Mouse (Mus musculus) midbrain, embryonic 15.5 days (tissue): Measurements from ENCODE around the gene Brd4. TPM values are rescaled to one million over a fixed set of nuclear protein-coding genes. Genes with fewer than 3 reads are reported as not detected.
A peak's percentile ranks its signal among the peaks of the same experiment; 100 is the strongest.

Experiments
- ATAC-seq: fragments of 200-750 bp; cut with Nextera tagmentation; replicated peaks from 2 replicates; pipeline ENCODE4 v1.8.0; 2017; ENCODE audit warnings: moderate TSS enrichment
- H3K27ac ChIP-seq: fragments of 300-500 bp; sonication (generic); 2 replicates; pipeline ENCODE4 v1.5.1; 2015; ENCODE audit warnings: mild to moderate bottlenecking, inconsistent platforms
- H3K27me3 ChIP-seq: fragments of 300-500 bp; sonication (generic); replicated peaks from 2 replicates; pipeline ENCODE4 v1.6.1; 2015; ENCODE audit warnings: inconsistent platforms
- H3K36me3 ChIP-seq: fragments of 300-500 bp; sonication (generic); replicated peaks from 2 replicates; pipeline ENCODE4 v1.6.1; 2015; ENCODE audit warnings: inconsistent platforms
- H3K4me1 ChIP-seq: fragments of 300-500 bp; sonication (generic); 2 replicates; pipeline ENCODE4 v1.6.1; 2015; ENCODE audit warnings: inconsistent platforms
- H3K4me2 ChIP-seq: fragments of 300-500 bp; sonication (generic); 2 replicates; pipeline ENCODE4 v1.6.1; 2015; ENCODE audit warnings: inconsistent platforms, mild to moderate bottlenecking, moderate library complexity
- H3K4me3 ChIP-seq: fragments of 300-500 bp; sonication (generic); 2 replicates; pipeline ENCODE4 v1.5.1; 2015; ENCODE audit warnings: mild to moderate bottlenecking, inconsistent platforms
- H3K9ac ChIP-seq: fragments of 300-500 bp; sonication (generic); 2 replicates; pipeline ENCODE4 v1.6.1; 2015; ENCODE audit warnings: mild to moderate bottlenecking, inconsistent platforms
- H3K9me3 ChIP-seq: fragments of 300-500 bp; sonication (generic); 2 replicates; pipeline ENCODE4 v1.6.1; 2016; ENCODE audit warnings: inconsistent platforms
- WGBS: fragments of 180-500 bp; shearing (Covaris S2); methylation state at CpG from one replicate; pipeline ENCODE4 v1.1.7; 2015; ENCODE audit warnings: mixed read lengths; 5-methylcytosine and 5-hydroxymethylcytosine counted together
- polyA plus RNA-seq: library from polyadenylated mRNA; unstranded; fragments of >200 nt; fragmentation: Nextera tagmentation; extraction: Ambion mirVana; gene quantifications from 2 replicates; pipeline ENCODE4 v1.2.1, GENCODE M21; 2015

Gene Brd4
- polyA plus RNA-seq, 1 experiment from 2014 or later: 95.5 TPM

DNA sequence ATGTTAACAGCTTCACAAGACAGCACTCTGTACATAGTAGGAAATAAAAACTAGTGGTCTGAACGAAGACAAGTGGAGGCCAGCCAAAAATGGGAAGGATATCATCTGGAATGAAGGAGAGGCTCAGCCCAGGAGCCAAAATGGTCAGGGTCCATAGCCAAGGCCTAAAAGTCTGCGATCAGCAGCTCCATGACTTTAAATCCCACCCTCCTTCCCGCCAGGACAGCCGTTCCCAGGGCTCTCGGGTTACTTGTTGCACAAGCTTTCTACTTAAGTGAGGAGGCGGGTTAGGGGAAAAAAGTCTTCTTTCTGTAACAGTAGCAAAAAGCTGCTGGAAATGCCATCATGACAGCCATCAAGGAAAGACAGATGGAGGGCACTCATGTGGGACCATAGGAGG lies 75.4 kb downstream of the Brd4 start:
- Histone ChIP-seq H3K27ac (no peak overlapping the region), H3K9ac (no peak overlapping the region), H3K4me1 (no peaks in the 10 kb centered on the region), H3K4me2 (no peak overlapping the region), H3K36me3 (peaks cover 61% of the 10 kb centered on the region), H3K4me3 (no peak overlapping the region), H3K27me3 (no peaks in the 10 kb centered on the region), H3K9me3 (no peaks in the 10 kb centered on the region)
- ATAC-seq: no peak
- 77% methylated on average over 6 of the region's 6 CpGs for WGBS

DNA sequence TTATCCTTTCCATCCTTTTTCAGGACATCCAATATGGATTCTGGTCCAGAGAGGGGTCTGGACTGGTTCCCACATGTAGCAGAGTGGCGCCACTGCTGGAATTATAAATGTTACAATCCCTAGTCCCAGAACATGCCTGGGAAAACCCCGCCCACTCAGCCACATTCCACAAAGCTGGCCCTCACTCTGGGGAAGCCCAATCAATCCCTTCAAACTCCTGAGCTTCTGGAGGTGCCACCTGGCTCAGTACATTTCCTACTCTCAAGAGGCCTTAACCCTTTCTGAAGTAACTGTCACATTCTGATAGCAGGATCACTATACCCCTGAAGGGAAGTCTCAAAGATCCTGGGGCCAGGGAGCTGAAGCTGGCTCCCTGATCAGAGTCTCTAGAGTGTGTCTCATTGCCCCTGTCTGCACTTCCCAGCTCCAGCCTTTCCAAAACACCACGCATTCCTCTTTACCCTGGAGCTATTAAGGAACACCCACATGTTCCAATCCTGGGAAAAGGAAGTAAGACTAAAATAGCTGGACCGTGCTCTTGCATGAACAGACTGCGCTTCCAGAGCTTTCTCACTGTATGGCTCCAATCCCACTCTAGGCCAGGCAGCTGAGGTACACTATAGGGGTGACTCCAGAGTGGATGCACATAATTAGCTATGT lies 76.8 kb downstream of the Brd4 start:
- ATAC-seq: no peak
- peaks cover 53% of the 10 kb centered on the region for H3K36me3 ChIP-seq
- H3K27me3 ChIP-seq: no peaks in the 10 kb centered on the region
- H3K9ac ChIP-seq: no peak overlapping the region
- H3K4me2 ChIP-seq: no peak overlapping the region
- H3K4me1 ChIP-seq: no peaks in the 10 kb centered on the region
- no peak overlapping the region for H3K27ac ChIP-seq
- no peak overlapping the region for H3K4me3 ChIP-seq
- 80% methylated on average over 5 of the region's 5 CpGs for WGBS
- no peaks in the 10 kb centered on the region for H3K9me3 ChIP-seq

DNA sequence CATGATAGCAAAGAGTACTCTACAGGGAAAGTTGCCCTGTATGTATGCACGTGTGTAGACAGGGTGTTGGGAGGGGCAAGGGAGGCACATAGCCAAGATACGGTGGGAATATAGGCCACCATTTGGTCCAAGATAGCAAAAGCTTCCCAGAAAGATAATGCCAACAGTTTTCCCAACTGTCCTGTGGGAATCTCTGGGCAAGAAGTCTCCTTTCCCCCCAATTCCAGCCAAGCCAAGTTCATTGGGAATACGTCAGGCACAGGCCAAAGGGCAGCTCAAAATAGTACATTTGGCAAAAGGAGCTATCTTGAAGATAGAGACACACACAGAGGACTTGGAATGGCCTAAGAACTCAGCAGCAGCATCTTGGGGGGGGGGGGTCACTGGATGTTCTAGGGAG lies 79.2 kb downstream of the Brd4 start:
- Histone ChIP-seq H3K9me3 (no peaks in the 10 kb centered on the region), H3K4me3 (no peak overlapping the region), H3K27me3 (no peaks in the 10 kb centered on the region), H3K27ac (no peak overlapping the region), H3K4me2 (no peak overlapping the region), H3K4me1 (no peaks in the 10 kb centered on the region), H3K36me3 (peaks cover 51% of the 10 kb centered on the region), H3K9ac (no peak overlapping the region)
- WGBS: 92% methylated on average over 3 of the region's 3 CpGs
- ATAC-seq: no peak

DNA sequence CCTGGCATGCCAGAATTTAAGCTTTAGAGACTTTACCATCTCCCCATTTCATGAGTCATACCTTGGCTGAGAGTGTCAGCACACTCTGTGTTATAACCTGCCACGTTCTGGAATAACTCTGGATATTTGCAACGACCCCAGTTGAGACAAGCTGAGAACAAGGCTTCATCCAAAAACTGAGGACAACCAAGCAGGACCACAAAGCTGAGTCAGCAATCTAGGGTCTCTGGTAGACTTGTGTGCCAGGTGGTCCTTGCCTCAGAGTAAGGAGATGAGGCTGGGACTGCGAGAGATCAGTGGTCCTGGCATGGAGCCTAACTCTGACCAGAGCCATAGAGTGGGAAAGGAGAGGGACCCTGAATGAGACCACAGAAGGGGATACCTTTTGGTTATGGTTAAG lies 81.5 kb downstream of the Brd4 start:
- Histone ChIP-seq H3K9ac (no peak overlapping the region), H3K27me3 (no peaks in the 10 kb centered on the region), H3K36me3 (peaks cover 63% of the 10 kb centered on the region), H3K4me3 (no peak overlapping the region), H3K27ac (no peak overlapping the region), H3K4me2 (no peak overlapping the region), H3K4me1 (no peaks in the 10 kb centered on the region), H3K9me3 (no peaks in the 10 kb centered on the region)
- WGBS: 86% methylated on average over 3 of the region's 3 CpGs
- ATAC-seq: no peak

DNA sequence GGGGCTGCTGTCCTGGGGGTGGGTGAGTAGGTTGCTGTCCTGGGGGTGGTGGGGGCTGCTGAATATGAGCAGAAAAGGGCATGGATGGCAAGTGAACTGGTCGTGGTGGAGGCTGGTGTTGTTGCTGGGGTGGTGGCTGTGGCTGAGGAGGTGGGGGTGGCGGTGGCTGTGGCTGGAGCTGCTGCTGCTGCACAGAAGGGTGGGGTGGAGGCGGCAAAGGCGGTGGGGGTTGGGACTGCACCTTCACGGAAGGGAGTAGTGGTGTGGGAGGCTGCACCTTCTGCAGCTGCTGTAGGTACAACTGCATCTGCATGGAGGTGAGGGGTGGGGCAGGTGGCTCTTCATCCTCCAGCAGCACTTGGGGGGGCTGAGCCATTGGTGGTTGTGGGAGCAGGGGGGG lies 83.4 kb downstream of the Brd4 start:
- 90% methylated on average over 5 of the region's 5 CpGs for WGBS
- no peak for ATAC-seq
- H3K9ac ChIP-seq: no peak overlapping the region
- H3K36me3 ChIP-seq: peaks cover 68% of the 10 kb centered on the region
- H3K4me2 ChIP-seq: no peak overlapping the region
- H3K4me1 ChIP-seq: no peaks in the 10 kb centered on the region
- H3K9me3 ChIP-seq: no peaks in the 10 kb centered on the region
- H3K4me3 ChIP-seq: no peak overlapping the region
- no peaks in the 10 kb centered on the region for H3K27me3 ChIP-seq
- no peak overlapping the region for H3K27ac ChIP-seq

DNA sequence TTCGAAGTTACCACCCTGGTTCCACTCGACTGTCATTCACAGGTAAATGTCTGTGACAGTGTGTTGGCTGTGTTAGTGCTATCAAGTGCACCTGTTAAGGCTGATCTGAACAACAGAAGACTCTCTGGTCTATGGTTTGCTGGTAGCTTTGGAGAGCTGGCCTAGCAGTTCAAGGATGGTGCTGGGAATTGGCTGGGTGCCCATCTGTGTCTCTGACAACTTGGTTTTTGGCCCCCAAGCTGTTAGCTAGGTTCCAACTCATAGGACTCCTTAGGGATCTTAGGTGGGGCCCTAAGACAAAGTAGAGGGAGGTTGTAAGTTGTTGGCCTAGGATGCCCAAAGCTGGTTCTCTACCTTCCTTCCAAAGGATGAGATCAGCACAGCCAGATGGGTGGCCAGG lies 84.7 kb downstream of the Brd4 start:
- Histone ChIP-seq H3K4me2 (no peak overlapping the region), H3K9ac (no peak overlapping the region), H3K36me3 (peaks cover 67% of the 10 kb centered on the region), H3K4me1 (no peaks in the 10 kb centered on the region), H3K27ac (no peak overlapping the region), H3K9me3 (no peaks in the 10 kb centered on the region), H3K4me3 (no peak overlapping the region), H3K27me3 (no peaks in the 10 kb centered on the region)
- ATAC-seq: no peak
- WGBS: 96% methylated on average over 2 of the region's 2 CpGs

DNA sequence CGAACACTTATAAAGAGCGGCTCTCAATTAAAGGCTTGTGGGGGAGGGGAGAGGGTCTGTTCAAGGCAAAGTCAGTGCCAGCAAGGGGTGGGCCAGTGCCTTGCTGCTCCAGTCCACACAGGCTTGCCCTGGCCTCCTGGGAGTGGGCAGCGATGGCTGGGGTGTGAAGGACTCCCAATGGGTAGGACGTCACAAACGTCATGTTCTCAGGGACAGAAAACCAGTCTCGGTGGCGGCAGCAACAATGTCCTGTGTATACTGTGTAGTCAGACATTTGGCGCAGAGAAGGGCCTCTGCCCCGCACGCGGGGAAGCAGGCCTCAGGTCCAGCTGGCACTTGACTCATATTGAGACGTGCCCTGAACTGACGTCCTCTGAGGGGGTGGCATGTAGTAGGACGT lies 87.4 kb downstream of the Brd4 start:
- 81% methylated on average over 14 of the region's 14 CpGs for WGBS
- ATAC-seq: 0 out of 2 replicates have a peak, but pooled peaks have one; percentile 23
- Histone ChIP-seq H3K4me3 (no peak overlapping the region), H3K36me3 (peaks cover 59% of the 10 kb centered on the region), H3K9ac (no peak overlapping the region), H3K9me3 (no peaks in the 10 kb centered on the region), H3K4me2 (no peak overlapping the region), H3K27me3 (no peaks in the 10 kb centered on the region), H3K4me1 (no peaks in the 10 kb centered on the region), H3K27ac (no peak overlapping the region)

DNA sequence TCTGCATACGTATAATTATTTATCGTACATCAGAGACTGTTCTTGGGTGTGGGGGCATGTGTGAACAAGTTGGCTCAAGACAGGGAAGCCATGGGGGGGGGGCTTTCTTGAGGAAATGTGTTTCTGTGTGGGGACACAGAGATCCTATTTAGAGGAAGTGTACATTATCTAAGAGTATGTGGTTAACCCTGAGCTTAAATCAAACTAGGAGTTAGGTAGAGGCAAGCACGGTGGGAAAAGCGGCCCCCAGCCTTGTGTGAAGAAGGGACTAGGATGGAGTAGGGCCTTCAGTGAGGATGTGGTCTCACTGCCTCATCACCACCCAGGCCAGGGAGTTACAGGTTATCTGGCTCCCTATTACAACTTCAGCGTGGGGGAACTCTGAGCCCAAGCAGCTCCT lies 88.8 kb downstream of the Brd4 start:
- Histone ChIP-seq H3K4me3 (no peak overlapping the region), H3K4me2 (no peak overlapping the region), H3K27me3 (no peaks in the 10 kb centered on the region), H3K27ac (no peak overlapping the region), H3K9ac (no peak overlapping the region), H3K9me3 (no peaks in the 10 kb centered on the region), H3K4me1 (no peaks in the 10 kb centered on the region), H3K36me3 (peaks cover 48% of the 10 kb centered on the region)
- 89% methylated on average over 5 of the region's 5 CpGs for WGBS
- ATAC-seq: no peak

DNA sequence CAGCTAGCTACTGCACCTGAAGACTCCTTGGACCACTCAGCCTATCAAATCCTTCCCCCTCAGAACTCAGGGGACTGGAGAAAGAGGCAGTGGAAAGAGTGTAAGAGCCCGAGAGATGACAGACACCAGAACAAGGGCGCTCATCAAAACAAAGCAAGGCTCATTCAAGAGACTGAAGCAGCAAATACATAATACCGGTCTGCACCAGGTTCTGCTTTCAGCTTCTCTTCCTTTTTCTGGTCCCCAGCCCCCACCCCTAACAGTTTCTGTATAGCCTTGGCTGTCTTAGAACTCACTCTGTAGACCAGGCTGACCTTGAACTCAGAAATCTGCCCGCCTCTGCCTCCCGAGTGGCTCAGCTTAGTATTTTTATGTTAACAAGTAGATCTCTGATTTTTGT lies 91.5 kb downstream of the Brd4 start:
- Histone ChIP-seq H3K36me3 (peaks cover 23% of the 10 kb centered on the region), H3K9ac (no peak overlapping the region), H3K27ac (no peak overlapping the region), H3K9me3 (no peaks in the 10 kb centered on the region), H3K4me1 (peaks cover 15% of the 10 kb centered on the region), H3K4me2 (no peak overlapping the region), H3K27me3 (peaks cover 15% of the 10 kb centered on the region), H3K4me3 (no peak overlapping the region)
- 84% methylated on average over 5 of the region's 5 CpGs for WGBS
- no peak for ATAC-seq

DNA sequence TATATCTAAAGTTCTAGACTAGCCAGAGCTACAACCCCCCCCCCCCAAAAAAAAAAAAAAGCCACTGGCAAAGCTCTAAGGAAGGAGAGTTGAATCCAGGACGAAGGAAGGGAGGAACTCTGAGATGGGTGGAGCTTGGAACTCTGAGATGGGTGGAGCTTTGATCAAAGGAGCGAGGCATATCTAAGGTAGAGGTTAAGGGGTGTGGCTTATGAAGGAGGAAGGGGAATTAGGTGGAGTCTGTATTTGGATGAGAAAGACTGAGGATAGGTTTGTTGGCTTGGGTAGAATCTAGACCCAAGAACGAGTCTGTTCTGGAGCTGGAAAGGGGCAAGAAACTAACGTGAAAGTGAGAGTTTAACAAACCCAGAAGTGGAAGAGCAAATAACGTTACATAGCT lies 94.7 kb downstream of the Brd4 start:
- 21% methylated on average over 5 of the region's 5 CpGs for WGBS
- H3K27me3 ChIP-seq: peaks cover 16% of the 10 kb centered on the region
- no peak overlapping the region for H3K27ac ChIP-seq
- peak overlapping the region; percentile 81 for H3K4me2 ChIP-seq
- ATAC-seq: no peak
- no peak overlapping the region for H3K9ac ChIP-seq
- H3K4me1 ChIP-seq: peaks cover 15% of the 10 kb centered on the region
- H3K4me3 ChIP-seq: peak overlapping the region; percentile 38; the same call in 1 of the 2 replicates
- no peaks in the 10 kb centered on the region for H3K9me3 ChIP-seq
- H3K36me3 ChIP-seq: no peaks in the 10 kb centered on the region

DNA sequence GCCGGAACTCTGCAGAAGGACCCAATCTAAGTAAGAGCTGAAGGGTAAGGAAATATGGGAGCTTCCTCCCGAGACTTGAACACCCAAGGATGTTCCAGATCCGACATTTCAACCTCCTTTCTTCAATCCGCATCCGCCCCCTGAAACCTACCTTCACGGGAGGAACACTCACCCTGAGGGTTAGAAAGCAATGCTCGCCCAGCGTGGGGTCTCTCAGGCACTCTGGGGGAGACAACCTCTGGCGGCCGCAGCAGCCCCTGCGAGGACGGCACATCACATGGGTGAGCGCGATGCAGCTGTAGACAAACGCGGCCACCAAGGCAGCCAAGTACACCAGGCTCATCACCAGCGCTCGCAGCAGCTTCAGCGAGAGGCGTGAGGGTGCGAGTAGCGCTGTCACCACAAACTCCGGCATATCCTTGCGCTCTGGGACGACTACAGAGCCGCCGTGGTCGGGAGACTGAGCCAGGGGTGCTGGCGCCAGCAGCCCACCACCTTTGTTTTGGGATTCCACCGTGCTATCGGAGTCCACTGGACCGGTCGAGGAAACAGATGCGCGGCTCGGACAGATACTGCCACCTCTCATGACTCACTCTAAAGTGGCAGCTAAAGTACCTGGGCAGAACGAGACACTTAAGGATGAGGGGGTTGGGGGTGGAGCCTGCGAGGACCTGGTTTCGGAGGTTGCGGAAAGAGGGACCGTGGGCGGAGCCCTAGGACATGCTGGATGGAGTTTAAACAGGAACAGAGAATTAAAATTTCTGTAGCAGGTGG lies 95.5 kb downstream of the Brd4 start, which contains the start of gene Ephx3:
TSS of gene Ephx3 (minus strand) at position 687 of the 774 bp plus-strand sequence.
- H3K4me3 ChIP-seq: peak within 1 kb of the TSS; percentile 38
- H3K9ac ChIP-seq: peak within 1 kb of the TSS; percentile 30
- H3K4me2 ChIP-seq: peak within 1 kb of the TSS; percentile 81
- WGBS: 6% methylated on average over 42 of the region's 42 CpGs
- H3K27ac ChIP-seq: no peak within 1 kb of the TSS
- peak; percentile 78 for ATAC-seq
- H3K9me3 ChIP-seq: no peaks in the 10 kb centered on the region
- H3K27me3 ChIP-seq: peaks cover 16% of the 10 kb centered on the region
- H3K4me1 ChIP-seq: peaks cover 15% of the 10 kb centered on the region
- H3K36me3 ChIP-seq: no peaks in the 10 kb centered on the region

DNA sequence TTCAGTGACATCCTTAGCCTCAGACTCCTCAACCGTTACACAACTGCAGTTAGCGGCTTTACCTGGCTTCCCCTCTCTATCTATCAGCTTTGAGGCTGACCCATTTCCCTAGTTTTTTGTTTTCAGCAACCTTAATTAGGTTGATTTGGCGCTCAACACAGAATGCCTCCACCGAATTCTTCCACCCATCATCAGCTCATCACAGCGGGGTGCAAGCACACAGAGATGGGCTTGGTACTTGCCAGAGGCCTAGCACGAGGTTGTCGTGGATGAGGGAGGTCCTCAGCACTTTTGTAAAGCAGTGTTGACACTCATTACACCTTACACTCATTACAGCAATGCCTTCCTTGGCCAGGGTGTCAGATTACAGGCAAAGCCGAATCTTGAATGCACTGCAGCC lies 101.5 kb downstream of the Brd4 start:
- Histone ChIP-seq H3K9me3 (no peaks in the 10 kb centered on the region), H3K4me1 (peaks cover 16% of the 10 kb centered on the region), H3K9ac (no peak overlapping the region), H3K27me3 (0 out of 2 replicates have a peak, but pooled peaks cover 1% of the 10 kb centered on the region), H3K36me3 (no peaks in the 10 kb centered on the region), H3K27ac (no peak overlapping the region), H3K4me2 (no peak overlapping the region), H3K4me3 (no peak overlapping the region)
- 30% methylated on average over 8 of the region's 8 CpGs for WGBS
- no peak for ATAC-seq
